Mouse (Mus musculus) bone marrow macrophage, adult 2 months (primary cell): ENCODE data around the gene Rps19. TPM values are rescaled to one million over a fixed set of nuclear protein-coding genes. Genes with fewer than 3 reads are reported as not detected.
A peak's percentile ranks its signal among the peaks of the same experiment; 100 is the strongest.

Experiments
- H3K27ac ChIP-seq: 2 replicates; pipeline ENCODE4 v1.5.1; 2012; ENCODE audit warnings: low read depth, low read length; ENCODE audit not compliant: insufficient read depth
- H3K4me1 ChIP-seq: 2 replicates; pipeline ENCODE4 v1.6.1; 2012; ENCODE audit warnings: low read length; ENCODE audit not compliant: control insufficient read depth, insufficient read depth
- H3K4me3 ChIP-seq: 2 replicates; pipeline ENCODE4 v1.5.1; 2012; ENCODE audit warnings: mild to moderate bottlenecking, low read length, moderate library complexity; ENCODE audit not compliant: insufficient read depth
- CTCF ChIP-seq: IDR thresholded peaks from 2 replicates; pipeline ENCODE4 v1.5.1; 2012; ENCODE audit warnings: low read depth, mild to moderate bottlenecking, low read length, moderate library complexity
- POLR2A ChIP-seq: IDR thresholded peaks from 2 replicates; pipeline ENCODE4 v1.6.1; 2012; ENCODE audit warnings: mild to moderate bottlenecking, low read depth, low read length, borderline replicate concordance
- polyA plus RNA-seq: library from polyadenylated mRNA; stranded (reverse); fragments of >200 nt; gene quantifications from 2 replicates; pipeline ENCODE4 v1.2.4, GENCODE M21; 2012; ENCODE audit not compliant: missing spikeins, insufficient read depth, insufficient read length

The Rps19 gene
- polyA plus RNA-seq, 1 experiment = 1,635 TPM

DNA sequence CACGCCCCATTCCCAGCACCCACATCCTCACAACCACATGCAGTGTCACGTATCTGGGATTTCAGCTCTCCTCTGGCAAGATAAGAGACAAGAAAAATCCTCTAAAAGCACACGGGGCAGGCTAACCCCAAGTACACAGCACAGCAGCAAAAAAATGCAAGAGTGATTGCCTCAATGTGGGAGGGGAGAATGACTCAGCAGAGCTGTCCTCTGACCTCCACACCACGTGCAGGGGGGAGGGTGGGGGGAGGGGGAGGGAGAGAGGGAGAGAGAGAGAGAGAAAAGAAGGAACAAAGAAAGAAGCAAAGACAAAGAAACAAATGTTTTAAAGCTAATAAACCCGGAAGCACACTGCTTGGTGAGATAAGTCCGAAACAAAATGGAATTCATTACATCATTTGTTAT lies 33.3 kb upstream of the Rps19 start:
- peak overlapping the region; percentile 58 for H3K4me3 ChIP-seq
- TF ChIP-seq POLR2A (no peak), CTCF (no peak)
- H3K4me1 ChIP-seq = peaks cover 45% of the 10 kb centered on the region
- peak overlapping the region; percentile 95 for H3K27ac ChIP-seq

DNA sequence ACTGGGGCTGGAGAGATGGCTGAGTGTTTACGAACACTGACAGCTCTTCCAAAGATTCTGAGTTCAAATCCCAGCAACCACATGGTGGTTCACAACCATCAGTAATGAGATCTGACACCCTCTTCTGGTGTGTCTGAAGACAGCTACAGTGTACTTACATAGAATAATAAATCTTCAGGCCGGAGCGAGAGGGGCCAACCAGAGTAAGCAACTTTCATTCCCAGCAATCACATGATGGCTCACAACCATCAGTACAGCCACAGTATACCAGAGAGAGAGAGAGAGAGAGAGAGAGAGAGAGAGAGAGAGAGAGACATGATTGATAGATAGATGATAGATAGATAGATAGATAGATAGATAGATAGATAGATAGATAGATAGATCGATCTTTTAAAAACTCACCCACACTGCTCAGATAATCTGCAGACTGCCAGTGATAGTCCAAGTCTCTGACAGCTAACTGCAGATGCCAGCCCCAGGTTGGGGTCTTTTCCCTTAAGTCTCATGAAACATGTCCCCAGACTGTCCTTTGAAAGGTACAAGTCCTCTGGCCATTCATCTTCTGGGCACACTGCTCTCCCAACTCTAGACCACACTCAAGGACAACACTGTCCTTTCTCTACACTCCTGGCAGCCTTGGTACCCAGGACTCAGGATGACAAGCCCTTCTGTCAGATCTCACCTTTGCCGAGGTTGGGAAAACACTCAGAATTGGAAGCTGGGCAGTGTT lies 32.4 kb upstream of the Rps19 start:
- H3K27ac ChIP-seq = peak overlapping the region; percentile 82
- TF ChIP-seq POLR2A (no peak), CTCF (no peak)
- peak overlapping the region; percentile 41 for H3K4me3 ChIP-seq
- peaks cover 44% of the 10 kb centered on the region for H3K4me1 ChIP-seq

DNA sequence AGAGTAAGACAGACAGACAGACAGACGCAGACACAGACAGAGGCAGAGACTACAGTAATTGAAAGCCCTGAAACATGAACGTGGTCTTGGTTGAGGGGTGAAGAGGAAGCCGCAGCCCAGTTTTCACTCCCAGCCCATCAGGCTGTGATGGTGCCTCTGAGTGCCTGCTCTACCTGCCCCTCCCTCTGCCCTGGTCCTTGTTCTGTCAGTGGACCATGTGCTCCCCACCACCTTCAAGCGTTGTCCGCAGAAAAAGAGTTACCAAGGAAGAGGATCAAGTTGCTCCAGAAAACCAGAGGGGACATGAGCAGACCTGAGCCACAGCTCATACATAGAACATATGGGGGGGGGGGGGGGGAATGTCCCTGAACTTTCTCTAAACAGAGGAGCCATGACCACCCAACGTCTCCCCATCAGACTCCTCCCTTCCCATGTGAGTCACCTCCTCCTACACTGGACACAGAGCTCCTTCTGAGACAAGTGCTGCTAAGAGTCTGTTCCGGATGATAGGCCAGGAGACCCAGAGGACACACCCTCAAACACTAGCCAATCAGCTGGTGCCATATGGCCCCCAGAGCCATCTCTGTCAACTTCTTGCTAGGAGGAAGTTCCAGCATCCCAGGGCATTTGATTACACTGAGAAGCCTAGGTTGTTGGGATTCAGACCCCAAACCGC lies 31.5 kb upstream of the Rps19 start:
- TF ChIP-seq POLR2A = no peak
- Histone ChIP-seq H3K27ac (peak overlapping the region; percentile 82), H3K4me1 (peaks cover 45% of the 10 kb centered on the region), H3K4me3 (peak overlapping the region; percentile 41)

DNA sequence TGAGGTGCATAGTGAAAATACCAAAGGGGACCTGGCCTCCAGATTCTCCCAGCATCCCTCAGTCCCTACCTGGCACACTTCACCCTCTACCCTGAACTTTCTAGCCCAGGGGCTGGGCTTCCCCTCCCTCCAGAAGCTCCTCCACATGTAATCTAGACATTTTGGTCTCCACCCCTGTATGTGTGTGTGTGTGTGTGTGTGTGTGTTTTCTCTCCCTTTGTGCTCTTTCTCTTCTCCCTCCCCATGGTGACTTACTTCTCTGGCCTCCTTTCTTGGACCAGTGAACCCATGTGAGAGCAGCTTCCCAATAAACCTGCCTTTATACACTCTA lies 31.0 kb upstream of the Rps19 start:
- Histone ChIP-seq H3K4me3 (no peak overlapping the region), H3K4me1 (peaks cover 45% of the 10 kb centered on the region), H3K27ac (peak overlapping the region; percentile 80)
- TF ChIP-seq POLR2A (no peak), CTCF (no peak)

DNA sequence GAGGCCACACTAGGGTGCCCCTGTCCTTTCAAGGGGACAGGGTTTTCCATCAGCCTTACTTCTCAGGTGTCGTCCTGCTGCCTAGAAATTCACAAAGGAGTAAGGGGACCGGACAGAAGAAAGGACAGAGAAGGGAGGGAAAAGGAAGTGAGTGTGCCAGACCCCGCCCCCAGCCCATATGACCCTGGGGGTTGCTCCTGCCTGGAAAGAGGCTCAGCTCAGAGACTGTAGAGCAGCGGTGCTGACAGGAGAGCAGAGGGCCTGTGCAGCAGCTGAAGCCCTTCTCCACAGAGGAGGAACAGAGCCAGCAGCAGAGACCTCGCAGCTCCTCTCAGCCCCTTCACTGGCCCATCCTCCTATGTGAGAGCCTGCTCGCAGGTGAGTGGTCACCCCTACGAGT lies 30.5 kb upstream of the Rps19 start:
- Histone ChIP-seq H3K27ac (peak overlapping the region; percentile 80), H3K4me3 (peak overlapping the region; percentile 44), H3K4me1 (peaks cover 42% of the 10 kb centered on the region)
- no peak for TF ChIP-seq CTCF
- no peak for TF ChIP-seq POLR2A

DNA sequence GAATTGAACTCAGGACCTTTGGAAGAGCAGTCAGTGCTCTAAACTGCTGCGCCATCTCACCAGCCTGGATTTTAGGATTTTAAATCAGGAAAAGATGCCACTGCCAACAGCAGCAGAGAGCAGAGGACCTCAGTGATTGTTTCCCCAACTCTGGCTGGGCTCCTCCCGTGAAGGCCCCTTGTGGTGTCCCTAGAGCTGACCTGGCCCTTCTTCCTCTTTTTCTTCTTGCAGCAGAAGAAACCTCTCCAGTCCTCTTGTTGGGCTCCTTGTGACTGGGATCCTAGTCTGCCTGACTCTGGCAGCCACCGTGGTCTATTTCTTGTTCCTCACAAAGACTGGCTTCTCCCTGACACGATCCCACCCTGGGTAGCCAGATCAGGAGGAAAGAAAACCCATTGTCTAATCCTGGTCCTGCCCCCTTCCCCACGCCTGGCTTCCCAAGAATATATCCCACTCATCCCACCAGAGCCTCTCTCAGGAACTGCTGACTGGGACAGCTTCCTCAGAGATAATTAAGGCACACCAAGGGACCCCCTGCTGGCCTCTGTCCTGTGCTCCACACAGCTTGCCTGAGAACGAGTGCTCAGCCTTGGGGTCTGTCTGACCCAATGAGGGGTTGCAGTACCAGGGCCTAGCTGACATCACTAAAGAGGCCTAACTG lies 27.6 kb upstream of the Rps19 start:
- H3K4me1 ChIP-seq = peaks cover 34% of the 10 kb centered on the region
- TF ChIP-seq CTCF = no peak
- no peak for TF ChIP-seq POLR2A
- peak overlapping the region; percentile 74 for H3K27ac ChIP-seq
- H3K4me3 ChIP-seq = no peak overlapping the region

DNA sequence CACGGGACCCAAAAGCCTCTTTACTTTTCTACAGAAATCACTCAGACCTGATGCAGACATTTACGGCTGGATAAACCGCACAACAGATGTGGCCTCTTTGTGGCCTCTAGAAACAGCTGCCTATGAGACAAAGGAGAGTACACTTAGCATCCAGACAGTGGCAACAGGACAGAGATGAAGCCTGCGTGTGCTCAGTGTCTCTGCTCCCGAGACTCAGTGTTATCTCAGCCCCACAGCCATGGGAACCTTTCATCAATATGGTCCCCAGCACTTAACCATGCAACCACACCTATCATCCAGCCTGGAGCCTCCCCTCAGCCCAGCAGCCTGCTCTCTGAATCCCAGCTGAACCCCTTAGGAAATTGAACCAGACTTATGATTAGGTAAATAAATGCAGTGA lies 24.9 kb upstream of the Rps19 start:
- TF ChIP-seq POLR2A (no peak), CTCF (no peak)
- Histone ChIP-seq H3K4me1 (peaks cover 20% of the 10 kb centered on the region), H3K27ac (no peak overlapping the region), H3K4me3 (no peak overlapping the region)

DNA sequence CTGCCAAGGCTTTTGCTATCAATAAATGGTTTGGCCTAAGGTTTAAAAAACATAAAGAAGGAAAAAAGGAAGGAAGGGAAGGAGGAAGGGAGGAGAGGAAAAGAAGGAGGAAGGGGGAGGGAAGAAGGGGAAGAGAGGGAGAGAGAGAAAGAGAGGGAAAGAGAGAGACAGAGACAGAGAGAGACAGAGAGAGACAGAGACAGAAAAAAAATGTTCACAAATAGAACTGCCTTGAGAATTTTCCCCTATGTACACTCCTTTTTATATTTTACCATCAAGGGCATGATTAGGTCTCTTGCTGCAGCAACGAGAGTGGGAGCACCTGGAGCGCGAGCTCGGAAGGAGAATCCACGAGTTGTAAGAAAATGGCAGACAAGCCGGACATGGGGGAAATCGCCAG lies 22.3 kb upstream of the Rps19 start, which contains the start of gene Gm9844:
Gm9844 (plus strand) TSS at position 301 of the 400 bp plus-strand sequence.
- Histone ChIP-seq H3K27ac (no peak within 1 kb of the TSS), H3K4me1 (peaks cover 5% of the 10 kb centered on the region), H3K4me3 (no peak within 1 kb of the TSS)
- no peak for TF ChIP-seq CTCF
- no peak for TF ChIP-seq POLR2A

DNA sequence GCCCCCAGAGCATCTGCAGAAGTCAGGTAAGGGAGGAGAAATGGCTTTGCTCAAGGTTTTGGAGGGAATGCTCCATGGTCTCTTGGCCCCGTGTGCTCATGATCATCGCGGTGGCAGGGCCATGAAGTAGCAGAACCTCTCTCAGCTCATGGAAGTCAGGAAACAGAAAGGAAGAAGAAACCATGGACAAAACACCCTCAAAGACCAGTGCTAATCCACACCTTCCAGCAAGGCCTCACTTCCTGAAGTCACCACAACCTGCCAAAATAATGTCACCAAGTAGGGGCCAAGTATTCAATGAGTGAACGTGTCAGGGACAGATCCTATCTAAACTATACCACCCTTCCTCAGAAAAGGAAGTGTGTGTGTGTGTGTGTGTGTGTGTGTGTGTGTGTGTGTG lies 21.3 kb upstream of the Rps19 start:
- Histone ChIP-seq H3K4me1 (no peaks in the 10 kb centered on the region), H3K4me3 (no peak overlapping the region)
- TF ChIP-seq POLR2A = no peak
- no peak for TF ChIP-seq CTCF

DNA sequence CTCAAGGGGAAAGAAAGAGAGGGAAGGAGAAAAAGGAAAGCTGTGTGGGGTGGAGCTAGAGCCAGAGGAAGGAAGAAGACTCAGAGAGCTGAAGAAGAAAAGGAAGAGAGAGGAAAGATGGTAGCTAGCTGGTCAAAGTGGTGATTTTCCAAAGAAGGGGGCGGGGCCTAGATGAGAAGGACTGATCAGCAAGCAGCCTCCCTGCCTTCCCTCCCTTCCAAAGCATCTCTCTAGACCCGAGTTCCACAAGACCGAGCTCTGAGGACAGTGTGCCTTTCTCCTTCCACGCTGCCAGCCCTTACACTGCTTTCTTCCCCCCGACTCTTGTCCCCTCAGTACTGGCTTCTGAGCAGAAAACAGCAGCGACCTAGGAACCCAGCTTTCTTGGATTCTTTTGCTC lies 20.0 kb upstream of the Rps19 start:
- no peak overlapping the region for H3K4me3 ChIP-seq
- TF ChIP-seq CTCF (no peak), POLR2A (no peak)
- no peaks in the 10 kb centered on the region for H3K4me1 ChIP-seq
- no peak overlapping the region for H3K27ac ChIP-seq

More for the DNA sequence above, 21.3 kb upstream of the Rps19 start:
- H3K27ac ChIP-seq = no peak overlapping the region

DNA sequence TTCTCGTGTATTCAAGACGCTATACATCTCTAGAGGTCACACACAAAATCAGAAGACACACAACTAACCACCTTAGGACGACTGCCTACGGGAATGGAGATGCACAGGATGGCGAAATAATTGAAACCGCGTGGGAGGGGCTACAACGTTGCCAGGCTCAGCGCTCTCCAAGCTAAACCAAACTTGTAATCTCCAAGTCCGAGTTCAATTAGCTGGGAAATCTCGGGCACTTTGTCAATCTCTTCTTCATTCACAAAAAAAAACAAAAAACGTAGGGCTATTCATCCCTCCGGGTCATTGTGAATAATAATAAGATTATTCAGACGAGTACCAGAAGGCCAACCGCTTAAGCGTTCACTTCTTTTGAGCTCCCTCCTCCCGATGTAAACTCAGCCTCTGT lies 15.1 kb upstream of the Rps19 start:
- no peak overlapping the region for H3K4me3 ChIP-seq
- no peak overlapping the region for H3K27ac ChIP-seq
- no peak for TF ChIP-seq CTCF
- TF ChIP-seq POLR2A = no peak
- H3K4me1 ChIP-seq = no peaks in the 10 kb centered on the region
